Mouse (Mus musculus) mature B cell (primary cell): ENCODE data around the gene Arpc3.
"Not testable (repeated sequence)": the region's sequence is repeated elsewhere in the genome, so short reads cannot be mapped to it uniquely, and the experiment has no call there.

Experiments used
- in situ Hi-C: fragments of 300-500 bp; cut with MboI; formaldehyde crosslinking; loops from 2 replicates; pipeline ENCODE4 v1.14.3; 2019

Gene Arpc3

GRCm38 (mm10) chr5:122399871-122400270, 8.2 kb downstream of the Arpc3 start:
- in situ Hi-C loops, result no loop called here

GRCm38 (mm10) chr5:122400628-122401302, 9.1 kb downstream of the Arpc3 start:
- in situ Hi-C loops, result no loop called here

GRCm38 (mm10) chr5:122401303-122401640, 9.6 kb downstream of the Arpc3 start:
- in situ Hi-C loops, result no loop called here

GRCm38 (mm10) chr5:122402160-122402559, 10.5 kb downstream of the Arpc3 start:
- in situ Hi-C loops, result no loop called here

- in situ Hi-C loops, result no loop called here
Measured at GRCm38 (mm10) chr5:122402772-122403171, 11.1 kb downstream of the Arpc3 start.

GRCm38 (mm10) chr5:122403362-122403761, 11.7 kb downstream of the Arpc3 start:
- in situ Hi-C loops, result no loop called here

GRCm38 (mm10) chr5:122405537-122405936, 13.9 kb downstream of the Arpc3 start:
- in situ Hi-C loops, result no loop called here

- in situ Hi-C loops, result no loop called here
Measured at GRCm38 (mm10) chr5:122409692-122410645, 18.3 kb downstream of the Arpc3 start.

GRCm38 (mm10) chr5:122411892-122412291, 20.2 kb downstream of the Arpc3 start:
- in situ Hi-C loops, result no loop called here

- in situ Hi-C loops, result no loop called here
Measured at GRCm38 (mm10) chr5:122412826-122413225, 21.1 kb downstream of the Arpc3 start.

GRCm38 (mm10) chr5:122414351-122414750, 22.7 kb downstream of the Arpc3 start:
- in situ Hi-C loops, result no loop called here

GRCm38 (mm10) chr5:122415465-122415864, 23.8 kb downstream of the Arpc3 start:
- in situ Hi-C loops, result no loop called here

- in situ Hi-C loops, result not testable (repeated sequence)
Measured at GRCm38 (mm10) chr5:122420676-122421075, 29.0 kb downstream of the Arpc3 start.

- in situ Hi-C loops, result no loop called here
Measured at GRCm38 (mm10) chr5:122421271-122422068, 29.8 kb downstream of the Arpc3 start, which contains the start of gene Anapc7. Gene Anapc7, plus strand, starts transcription at chr5:122421693.

GRCm38 (mm10) chr5:122422071-122422964, 30.6 kb downstream of the Arpc3 start:
- in situ Hi-C loops, result no loop called here

GRCm38 (mm10) chr5:122423083-122423482, 31.4 kb downstream of the Arpc3 start:
- in situ Hi-C loops, result no loop called here

GRCm38 (mm10) chr5:122425550-122425949, 33.9 kb downstream of the Arpc3 start:
- in situ Hi-C loops, result no loop called here

- in situ Hi-C loops, result no loop called here
Measured at GRCm38 (mm10) chr5:122430036-122430775, 38.5 kb downstream of the Arpc3 start.

- in situ Hi-C loops, result no loop called here
Measured at GRCm38 (mm10) chr5:122431221-122431620, 39.5 kb downstream of the Arpc3 start.

GRCm38 (mm10) chr5:122434541-122434940, 42.9 kb downstream of the Arpc3 start:
- in situ Hi-C loops, result no loop called here
